Mouse (Mus musculus) midbrain, embryonic 12.5 days (tissue): ENCODE measurements around the gene Nfix. TPM values are rescaled to one million over a fixed set of nuclear protein-coding genes. Genes with fewer than 3 reads are reported as not detected.
"Not testable (repeated sequence)": the region's sequence is repeated elsewhere in the genome, so short reads cannot be mapped to it uniquely, and the experiment has no call there.

Source experiments
- ATAC-seq: fragments of 200-750 bp; cut with Nextera tagmentation; 2 replicates; pipeline ENCODE4 v1.8.0; 2017; ENCODE audit warnings: low read depth, moderate TSS enrichment, moderate library complexity; ENCODE audit not compliant: low FRiP score
- H3K27ac ChIP-seq: fragments of 300-500 bp; sonication (generic); replicated peaks from 2 replicates; pipeline ENCODE4 v1.5.1; 2016; ENCODE audit warnings: mild to moderate bottlenecking
- H3K27me3 ChIP-seq: fragments of 300-500 bp; sonication (generic); 2 replicates; pipeline ENCODE4 v1.6.1; 2016; ENCODE audit warnings: mild to moderate bottlenecking
- H3K36me3 ChIP-seq: fragments of 300-500 bp; sonication (generic); 2 replicates; pipeline ENCODE4 v1.6.1; 2016
- H3K4me1 ChIP-seq: fragments of 300-500 bp; sonication (generic); 2 replicates; pipeline ENCODE4 v1.6.1; 2016
- H3K4me2 ChIP-seq: fragments of 300-500 bp; sonication (generic); replicated peaks from 2 replicates; pipeline ENCODE4 v1.6.1; 2016; ENCODE audit warnings: mild to moderate bottlenecking, moderate library complexity
- H3K4me3 ChIP-seq: fragments of 300-500 bp; sonication (generic); 2 replicates; pipeline ENCODE4 v1.5.1; 2016; ENCODE audit warnings: mild to moderate bottlenecking
- H3K9ac ChIP-seq: fragments of 300-500 bp; sonication (generic); replicated peaks from 2 replicates; pipeline ENCODE4 v1.6.1; 2016; ENCODE audit warnings: mild to moderate bottlenecking, moderate library complexity
- H3K9me3 ChIP-seq: fragments of 300-500 bp; sonication (generic); 2 replicates; pipeline ENCODE4 v1.6.1; 2016; ENCODE audit warnings: mild to moderate bottlenecking
- WGBS: fragments of 180-500 bp; shearing (Covaris S2); methylation state at CpG from one replicate; pipeline ENCODE4 v1.1.7; 2016; 5-methylcytosine and 5-hydroxymethylcytosine counted together
- polyA plus RNA-seq: library from polyadenylated mRNA; unstranded; fragments of >200 nt; fragmentation: Nextera tagmentation; extraction: Ambion mirVana; gene quantifications from 2 replicates; pipeline ENCODE4 v1.2.1, GENCODE M21; 2016

The Nfix gene
- polyA plus RNA-seq, 1 experiment from 2014 or later = 6.6 TPM

GRCm38 (mm10) chr8:84689091-84689915, 110.8 kb downstream of the Nfix start:
- ATAC-seq = peak; percentile 87
- Histone ChIP-seq H3K27ac (no peak overlapping the region), H3K27me3 (no peaks in the 10 kb centered on the region), H3K4me1 (peaks cover 46% of the 10 kb centered on the region), H3K36me3 (peaks cover 26% of the 10 kb centered on the region), H3K9ac (peak overlapping the region; percentile 63), H3K4me2 (peak overlapping the region; percentile 74), H3K9me3 (no peaks in the 10 kb centered on the region), H3K4me3 (peak overlapping the region; percentile 71)
- WGBS = under 1% methylated on average over 47 of the region's 47 CpGs

GRCm38 (mm10) chr8:84687705-84688100, 112.4 kb downstream of the Nfix start, which contains the start of gene Nacc1:
Nacc1 (minus strand) TSS chr8:84687862.
- Histone ChIP-seq H3K4me3 (peak within 1 kb of the TSS; percentile 94), H3K27me3 (no peaks in the 10 kb centered on the region), H3K36me3 (peaks cover 18% of the 10 kb centered on the region), H3K9me3 (no peaks in the 10 kb centered on the region), H3K4me1 (peaks cover 46% of the 10 kb centered on the region), H3K4me2 (peak within 1 kb of the TSS; percentile 88), H3K9ac (peak within 1 kb of the TSS; percentile 100), H3K27ac (peak within 1 kb of the TSS; percentile 93)
- peak; percentile 75 for ATAC-seq
- under 1% methylated on average over 27 of the region's 37 CpGs for WGBS

DNA sequence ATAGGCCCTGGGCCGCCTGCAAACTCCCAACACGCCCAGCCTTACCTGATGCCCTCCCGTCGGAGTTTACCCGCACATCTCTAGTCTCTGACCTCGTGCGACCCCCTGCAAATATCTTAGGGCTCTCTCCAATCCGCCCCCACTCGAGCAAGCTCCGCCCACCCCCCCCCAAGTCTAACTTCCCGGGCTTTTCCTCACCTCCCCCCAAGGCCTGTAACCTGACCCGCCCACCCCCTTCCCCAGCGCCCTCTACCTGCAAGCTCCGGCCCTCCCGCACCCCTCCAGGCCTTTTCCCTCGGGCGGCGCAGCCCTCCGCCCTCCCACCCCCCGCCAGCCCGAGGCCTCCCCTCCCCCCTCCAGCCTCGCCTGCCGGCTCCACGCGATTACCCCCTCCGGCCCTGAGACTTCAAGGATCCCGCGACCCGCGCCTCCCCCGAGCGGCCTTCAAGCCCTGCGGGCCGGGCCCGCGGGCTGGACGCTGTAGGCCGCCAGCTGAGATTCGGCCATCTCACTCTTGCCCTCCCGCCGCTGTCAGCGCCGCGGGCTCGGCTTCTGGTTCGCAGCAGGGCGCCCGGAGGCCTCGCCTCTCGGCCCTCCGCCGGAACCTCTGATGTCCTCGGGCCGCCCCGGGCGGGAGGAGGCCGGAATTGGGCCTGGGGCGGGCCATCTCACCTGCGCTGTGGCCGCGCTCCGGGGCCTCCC, 113.0 kb downstream of the Nfix start:
- H3K9me3 ChIP-seq = no peaks in the 10 kb centered on the region
- peak overlapping the region; percentile 94 for H3K4me3 ChIP-seq
- no peaks in the 10 kb centered on the region for H3K27me3 ChIP-seq
- H3K4me2 ChIP-seq = peak overlapping the region; percentile 88
- peak; percentile 52 for ATAC-seq
- peaks cover 18% of the 10 kb centered on the region for H3K36me3 ChIP-seq
- peaks cover 46% of the 10 kb centered on the region for H3K4me1 ChIP-seq
- H3K9ac ChIP-seq = peak overlapping the region; percentile 100
- 1% methylated on average over 53 of the region's 62 CpGs for WGBS
- H3K27ac ChIP-seq = peak overlapping the region; percentile 93

- H3K9ac ChIP-seq = peak within 1 kb of the TSS; percentile 100
- peak within 1 kb of the TSS; percentile 88 for H3K4me2 ChIP-seq
- H3K27ac ChIP-seq = peak within 1 kb of the TSS; percentile 93
- 7% methylated on average over 20 of the region's 20 CpGs for WGBS
- peak; percentile 16; the same call in 1 of the 2 replicates for ATAC-seq
- peak within 1 kb of the TSS; percentile 94 for H3K4me3 ChIP-seq
- peaks cover 15% of the 10 kb centered on the region; the same call in 1 of the 2 replicates for H3K36me3 ChIP-seq
- H3K9me3 ChIP-seq = no peaks in the 10 kb centered on the region
- peaks cover 46% of the 10 kb centered on the region for H3K4me1 ChIP-seq
- no peaks in the 10 kb centered on the region for H3K27me3 ChIP-seq
Measured at GRCm38 (mm10) chr8:84686191-84687002, 113.7 kb downstream of the Nfix start, which contains the start of gene Trmt1. Trmt1 (plus strand) TSS chr8:84686307.

- Histone ChIP-seq H3K27ac (no peak overlapping the region), H3K27me3 (no peaks in the 10 kb centered on the region), H3K4me3 (no peak overlapping the region), H3K4me2 (no peak overlapping the region), H3K36me3 (peaks cover 10% of the 10 kb centered on the region; the same call in 1 of the 2 replicates), H3K9ac (no peak overlapping the region), H3K4me1 (peaks cover 37% of the 10 kb centered on the region), H3K9me3 (no peaks in the 10 kb centered on the region)
- 47% methylated on average over 3 of the region's 3 CpGs for WGBS
- ATAC-seq = no peak
Measured at GRCm38 (mm10) chr8:84684537-84684936, 115.6 kb downstream of the Nfix start.

DNA sequence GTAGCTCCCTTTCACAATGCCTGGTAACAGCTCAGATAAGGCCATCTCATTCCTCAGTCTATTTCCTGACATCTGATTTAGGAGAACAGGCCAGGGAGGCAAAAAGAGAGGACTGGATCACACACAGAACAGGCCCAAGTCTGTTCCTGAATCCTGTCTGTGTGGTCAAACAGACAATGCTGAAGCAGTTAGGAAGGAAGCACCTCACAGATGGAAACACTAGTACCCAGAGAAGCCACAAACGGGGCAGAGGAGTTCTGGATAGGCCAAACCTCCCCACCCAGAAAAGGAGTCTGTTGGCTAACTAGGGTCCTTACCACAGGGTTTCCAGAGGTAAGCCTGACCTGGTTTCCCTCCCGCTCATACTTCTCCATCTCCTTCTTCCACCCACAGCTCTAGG, 117.9 kb downstream of the Nfix start:
- H3K4me3 ChIP-seq = no peak overlapping the region
- WGBS = 91% methylated on average over 2 of the region's 2 CpGs
- H3K27me3 ChIP-seq = no peaks in the 10 kb centered on the region
- H3K9ac ChIP-seq = no peak overlapping the region
- no peaks in the 10 kb centered on the region for H3K9me3 ChIP-seq
- peaks cover 10% of the 10 kb centered on the region; the same call in 1 of the 2 replicates for H3K36me3 ChIP-seq
- ATAC-seq = no peak
- no peak overlapping the region for H3K27ac ChIP-seq
- H3K4me2 ChIP-seq = no peak overlapping the region
- peaks cover 23% of the 10 kb centered on the region for H3K4me1 ChIP-seq

DNA sequence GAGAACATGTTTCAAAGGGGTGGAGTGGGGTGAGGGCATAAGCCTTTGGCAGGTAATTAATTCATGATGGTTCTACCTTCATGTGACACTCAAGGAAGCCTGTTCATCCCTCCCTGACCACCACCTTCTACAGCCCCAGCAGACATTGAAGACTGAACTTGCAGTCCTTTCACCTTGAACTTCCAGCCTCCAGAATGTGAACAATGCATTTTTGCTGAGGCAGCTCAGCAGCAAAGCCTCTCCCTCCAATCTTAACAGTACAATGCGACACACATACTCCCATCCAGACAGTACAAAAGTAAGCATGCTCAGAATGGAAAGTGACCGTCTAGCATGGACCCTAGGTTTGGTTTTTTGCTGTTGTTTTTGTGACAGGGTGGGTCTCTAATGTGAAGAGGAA, 118.7 kb downstream of the Nfix start:
- ATAC-seq = no peak
- no peaks in the 10 kb centered on the region for H3K9me3 ChIP-seq
- H3K4me1 ChIP-seq = peaks cover 19% of the 10 kb centered on the region
- no peaks in the 10 kb centered on the region for H3K27me3 ChIP-seq
- no peak overlapping the region for H3K4me2 ChIP-seq
- 86% methylated on average over 2 of the region's 2 CpGs for WGBS
- H3K36me3 ChIP-seq = peaks cover 15% of the 10 kb centered on the region
- no peak overlapping the region for H3K4me3 ChIP-seq
- H3K27ac ChIP-seq = no peak overlapping the region
- H3K9ac ChIP-seq = no peak overlapping the region

GRCm38 (mm10) chr8:84677305-84677704, 122.8 kb downstream of the Nfix start:
- Histone ChIP-seq H3K27ac (no peak overlapping the region), H3K4me2 (no peak overlapping the region), H3K4me3 (no peak overlapping the region), H3K9me3 (no peaks in the 10 kb centered on the region), H3K4me1 (no peaks in the 10 kb centered on the region), H3K9ac (no peak overlapping the region), H3K36me3 (peaks cover 48% of the 10 kb centered on the region), H3K27me3 (no peaks in the 10 kb centered on the region)
- 94% methylated on average over 5 of the region's 5 CpGs for WGBS
- no peak for ATAC-seq

- H3K27ac ChIP-seq, H3K27me3 ChIP-seq, ATAC-seq, H3K4me3 ChIP-seq, H3K9me3 ChIP-seq, H3K9ac ChIP-seq, H3K4me2 ChIP-seq, H3K4me1 ChIP-seq: not testable (repeated sequence)
- WGBS = 92% methylated on average over 5 of the region's 5 CpGs
- peaks cover 62% of the 10 kb centered on the region for H3K36me3 ChIP-seq
Measured at GRCm38 (mm10) chr8:84670295-84671006, 129.7 kb downstream of the Nfix start.

DNA sequence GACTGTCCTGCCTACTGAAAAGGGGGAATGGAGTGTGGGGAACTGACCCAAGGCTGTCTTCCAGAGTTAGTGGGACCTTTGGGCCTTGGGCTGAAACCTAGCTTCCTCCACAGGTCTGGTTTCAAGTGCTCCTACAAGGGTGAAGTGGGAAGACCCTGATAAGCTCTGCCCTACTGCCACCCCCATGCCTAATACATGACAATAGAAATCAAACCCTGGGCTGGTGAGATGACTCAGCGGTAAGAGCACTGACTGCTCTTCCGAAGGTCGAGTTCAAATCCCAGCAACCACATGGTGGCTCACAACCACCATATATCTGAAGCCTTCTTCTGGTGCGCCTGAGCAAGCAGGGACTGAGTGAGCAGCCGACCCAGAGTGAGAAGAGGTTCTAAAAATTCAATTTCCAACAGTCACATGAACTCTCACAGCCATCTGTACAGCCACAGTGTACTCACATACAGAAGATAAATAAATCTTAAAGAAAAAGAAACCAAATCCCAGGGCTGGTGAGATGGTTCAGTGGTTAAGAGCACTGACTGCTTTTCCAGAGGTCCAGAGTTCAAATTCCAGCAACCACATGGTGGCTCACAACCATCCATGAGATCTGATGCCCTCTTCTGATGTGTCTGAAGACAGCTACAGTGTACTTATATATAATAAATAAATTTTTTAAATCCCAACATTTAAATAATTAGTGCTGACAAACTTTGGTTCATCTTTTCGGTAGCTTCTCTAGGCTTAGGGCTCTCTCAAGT, 131.2 kb downstream of the Nfix start:
- H3K4me1 ChIP-seq = peaks cover 10% of the 10 kb centered on the region
- no peak for ATAC-seq
- H3K9me3 ChIP-seq = no peaks in the 10 kb centered on the region
- no peak overlapping the region for H3K27ac ChIP-seq
- H3K4me2 ChIP-seq = no peak overlapping the region
- H3K4me3 ChIP-seq = no peak overlapping the region
- WGBS = 86% methylated on average over 6 of the region's 6 CpGs
- peaks cover 48% of the 10 kb centered on the region for H3K36me3 ChIP-seq
- H3K27me3 ChIP-seq = no peaks in the 10 kb centered on the region
- H3K9ac ChIP-seq = no peak overlapping the region
